Mouse (Mus musculus) MEL (cell line): ENCODE results near the gene Cldn13. TPM values are rescaled to one million over a fixed set of nuclear protein-coding genes. Genes with fewer than 3 reads are reported as not detected.
"Not testable (repeated sequence)": the region's sequence is repeated elsewhere in the genome, so short reads cannot be mapped to it uniquely, and the experiment has no call there.

Source experiments
- DNase-seq: peaks from one replicate; pipeline ENCODE4 v3.0.0; 2011; ENCODE audit warnings: low read depth, low spot score
- H3K27ac ChIP-seq: 2 replicates; pipeline ENCODE4 v1.5.1; 2012; ENCODE audit warnings: low read depth, mild to moderate bottlenecking, control low read depth, low read length, moderate library complexity; ENCODE audit not compliant: control insufficient read depth
- H3K27me3 ChIP-seq, 2 experiments: fragments of 150-350 bp in 1 of 2; sonication (generic) in 1 of 2; 2 replicates each; pipeline ENCODE4 v1.6.1; 2012; ENCODE audit warnings: low read length in 2 of 2, mild to moderate bottlenecking in 2 of 2, improper control_type of control experiment in 1 of 2, moderate library complexity in 1 of 2; ENCODE audit not compliant: insufficient read depth in 2 of 2, control insufficient read depth in 1 of 2
- H3K36me3 ChIP-seq, 2 experiments: 2 replicates each; pipeline ENCODE4 v1.6.1; 2012 to 2014; ENCODE audit warnings: low read length in 2 of 2, improper control_type of control experiment in 1 of 2, inconsistent platforms in 1 of 2, mild to moderate bottlenecking in 1 of 2; ENCODE audit not compliant: insufficient read depth in 2 of 2, control insufficient read depth in 1 of 2
- H3K4me1 ChIP-seq, 2 experiments: fragments of 150-350 bp in 1 of 2; sonication (generic) in 1 of 2; 2 replicates each; pipeline ENCODE4 v1.6.1; 2012; ENCODE audit warnings: low read length in 2 of 2, improper control_type of control experiment in 1 of 2, mild to moderate bottlenecking in 1 of 2; ENCODE audit not compliant: insufficient read depth in 2 of 2, control insufficient read depth in 1 of 2
- H3K4me3 ChIP-seq, 2 experiments: fragments of 150-350 bp in 1 of 2; sonication (generic) in 1 of 2; 2 replicates each; pipeline ENCODE4 v1.5.1; 2012; ENCODE audit warnings: low read depth in 2 of 2, low read length in 2 of 2, mild to moderate bottlenecking in 2 of 2, moderate library complexity in 2 of 2, control low read depth in 1 of 2, improper control_type of control experiment in 1 of 2; ENCODE audit not compliant: control insufficient read depth in 1 of 2, insufficient read depth in 1 of 2
- H3K79me2 ChIP-seq: 2 replicates; pipeline ENCODE4 v1.6.1; 2012; ENCODE audit warnings: mild to moderate bottlenecking, low read length, moderate library complexity; ENCODE audit not compliant: control insufficient read depth, poor library complexity, insufficient read depth
- H3K9ac ChIP-seq: 2 replicates; pipeline ENCODE4 v1.6.1; 2012; ENCODE audit warnings: low read depth, mild to moderate bottlenecking, control low read depth, low read length, moderate library complexity; ENCODE audit not compliant: control insufficient read depth, poor library complexity, severe bottlenecking
- H3K9me3 ChIP-seq: fragments of 150-350 bp; sonication (generic); replicated peaks from 2 replicates; pipeline ENCODE4 v1.6.1; 2012; ENCODE audit warnings: mild to moderate bottlenecking, low read length, improper control_type of control experiment, moderate library complexity; ENCODE audit not compliant: insufficient read depth
- CTCF ChIP-seq, 3 experiments: IDR thresholded peaks in 2 of 3; conservative IDR thresholded peaks in 1 of 3; 2 replicates each; pipeline ENCODE4 v1.5.1; 2011 to 2012; ENCODE audit warnings: low read length in 3 of 3, low read depth in 2 of 3, mild to moderate bottlenecking in 2 of 3, improper control_type of control experiment in 1 of 3, inconsistent platforms in 1 of 3, mixed read lengths in 1 of 3, moderate library complexity in 1 of 3; ENCODE audit not compliant: control insufficient read depth in 1 of 3, insufficient read depth in 1 of 3, poor library complexity in 1 of 3, severe bottlenecking in 1 of 3
- ELF1 ChIP-seq: IDR thresholded peaks from 2 replicates; pipeline ENCODE4 v1.6.1; 2014; ENCODE audit warnings: low read depth, mild to moderate bottlenecking, inconsistent platforms, low read length, improper control_type of control experiment, moderate library complexity
- EP300 ChIP-seq, 2 experiments: IDR thresholded peaks; 2 replicates each; pipeline ENCODE4 v1.6.1; 2011; ENCODE audit warnings: improper control_type of control experiment in 2 of 2, low read length in 2 of 2, low read depth in 1 of 2, mild to moderate bottlenecking in 1 of 2
- GABPA ChIP-seq: IDR thresholded peaks from 2 replicates; pipeline ENCODE4 v1.6.1; 2012; ENCODE audit warnings: low read depth, mild to moderate bottlenecking, inconsistent platforms, low read length, improper control_type of control experiment, moderate library complexity
- JUND ChIP-seq: IDR thresholded peaks from 2 replicates; pipeline ENCODE4 v1.6.1; 2011; ENCODE audit warnings: low read depth, mild to moderate bottlenecking, improper control_type of control experiment, low read length
- MEF2A ChIP-seq: IDR thresholded peaks from 2 replicates; pipeline ENCODE4 v1.6.1; 2014; ENCODE audit warnings: low read depth, mild to moderate bottlenecking, inconsistent platforms, low read length, improper control_type of control experiment; ENCODE audit not compliant: poor library complexity, insufficient replicate concordance, severe bottlenecking; ENCODE audit errors: extremely low read depth
- NELFE ChIP-seq: IDR thresholded peaks from 2 replicates; pipeline ENCODE4 v1.6.1; 2011; ENCODE audit warnings: low read depth, low read length, improper control_type of control experiment
- NRF1 ChIP-seq: IDR thresholded peaks from 2 replicates; pipeline ENCODE4 v1.6.1; 2014; ENCODE audit warnings: low read depth, mild to moderate bottlenecking, inconsistent platforms, low read length, improper control_type of control experiment, moderate library complexity; ENCODE audit not compliant: poor library complexity, insufficient read depth, severe bottlenecking
- POLR2A ChIP-seq, 2 experiments: IDR thresholded peaks; 2 replicates each; pipeline ENCODE4 v1.6.1; 2011 to 2012; ENCODE audit warnings: low read length in 2 of 2, mild to moderate bottlenecking in 2 of 2, control low read depth in 1 of 2, improper control_type of control experiment in 1 of 2, low read depth in 1 of 2, moderate library complexity in 1 of 2; ENCODE audit not compliant: control insufficient read depth in 1 of 2, insufficient read depth in 1 of 2, poor library complexity in 1 of 2
- RAD21 ChIP-seq: IDR thresholded peaks from 2 replicates; pipeline ENCODE4 v1.6.1; 2011; ENCODE audit warnings: mild to moderate bottlenecking, low read depth, low read length, improper control_type of control experiment
- SMC3 ChIP-seq: IDR thresholded peaks from 2 replicates; pipeline ENCODE4 v1.6.1; 2011; ENCODE audit warnings: low read depth, low read length, improper control_type of control experiment
- TAL1 ChIP-seq: IDR thresholded peaks from 2 replicates; pipeline ENCODE4 v1.6.1; 2012; ENCODE audit warnings: mild to moderate bottlenecking, inconsistent platforms, low read length, moderate library complexity, mixed read lengths
- TBP ChIP-seq: IDR thresholded peaks from 2 replicates; pipeline ENCODE4 v1.8.0; 2011; ENCODE audit warnings: low read depth, low read length, improper control_type of control experiment
- TCF12 ChIP-seq: IDR thresholded peaks from 2 replicates; pipeline ENCODE4 v1.6.1; 2014; ENCODE audit warnings: low read depth, mild to moderate bottlenecking, inconsistent platforms, low read length, improper control_type of control experiment, moderate library complexity
- USF2 ChIP-seq, 2 experiments: IDR thresholded peaks; 2 replicates each; pipeline ENCODE4 v1.6.1; 2011 to 2012; ENCODE audit warnings: improper control_type of control experiment in 2 of 2, low read length in 2 of 2, borderline replicate concordance in 1 of 2, inconsistent platforms in 1 of 2, low read depth in 1 of 2, mild to moderate bottlenecking in 1 of 2; ENCODE audit not compliant: insufficient read depth in 1 of 2
- polyA plus RNA-seq, 2 experiments: library from polyadenylated mRNA; stranded (reverse) in 1 of 2; unstranded in 1 of 2; fragments of >175 nt in 1 of 2; fragments of >200 nt in 1 of 2; gene quantifications; 2 replicates each; pipeline versions ENCODE4 v1.2.1 to v1.2.4; 2012; ENCODE audit warnings: low replicate concordance in 2 of 2, low read depth in 1 of 2; ENCODE audit not compliant: insufficient read length in 2 of 2, insufficient read depth in 1 of 2, missing spikeins in 1 of 2
- total RNA-seq: library from RNA; depleted of rRNA; stranded (reverse); fragments of 300-350 nt; gene quantifications from 2 replicates; pipeline ENCODE4 v1.2.3, GENCODE M21; 2012; rRNA removed

The Cldn13 gene
- total RNA-seq = 5.4 and 13.1 TPM in 2 replicates
- 1 to 10 TPM in 1 of 2 experiments, not detected in 1; 5.7 TPM for polyA plus RNA-seq

- Histone ChIP-seq H3K9ac (peak within 1 kb of the TSS; percentile 36), H3K4me3 (peak within 1 kb of the TSS; percentile 19 to 26), H3K9me3 (no peaks in the 10 kb centered on the region), H3K4me1 (peaks cover 26 to 56% of the 10 kb centered on the region in 2 experiments), H3K36me3 (peaks cover 0 to 39% of the 10 kb centered on the region in 2 experiments; a peak in 2 of 4 replicates), H3K79me2 (no peaks in the 10 kb centered on the region), H3K27me3 (no peaks in the 10 kb centered on the region), H3K27ac (peak within 1 kb of the TSS; percentile 50)
- peak; percentile 87 for DNase-seq
- TF ChIP-seq ELF1 (0 out of 2 replicates have a peak, but pooled peaks have one; percentile 20), JUND (no peak), RAD21 (no peak), USF2 (IDR thresholded peaks at IDR 0.05; ENCODE audit: borderline replicate concordance in 1 of 2, insufficient read depth in 1 of 2, low read depth in 1 of 2, low read length in 2 of 2) (no peak), NELFE (0 out of 2 replicates have a peak, but pooled peaks have one; percentile 27), MEF2A (no peak), POLR2A (IDR thresholded peaks at IDR 0.05; ENCODE audit: control insufficient read depth in 1 of 2, insufficient read depth in 1 of 2, low read depth in 1 of 2, low read length in 2 of 2, poor library complexity in 1 of 2) (peak in 1 of 2 experiments; percentile 54; a peak in 1 of 4 replicates), TBP (0 out of 2 replicates have a peak, but pooled peaks have one; percentile 36), EP300 (IDR thresholded peaks at IDR 0.05; ENCODE audit: low read depth in 1 of 2, low read length in 2 of 2) (peak in 1 of 2 experiments; percentile 71; a peak in 2 of 4 replicates), TCF12 (peak; percentile 68), NRF1 (peak; percentile 64), TAL1 (peak; percentile 71), GABPA (no peak), CTCF (IDR thresholded peaks at IDR 0.05 in 2 of 3, conservative IDR thresholded peaks at IDR 0.05 in 1 of 3; ENCODE audit: control insufficient read depth in 1 of 3, insufficient read depth in 1 of 3, low read depth in 2 of 3, low read length in 3 of 3, poor library complexity in 1 of 3, severe bottlenecking in 1 of 3) (no peak)
Measured at GRCm38 (mm10) chr5:134915311-134915710, at the start of gene Cldn13. Gene Cldn13, minus strand, starts transcription at chr5:134915526.

GRCm38 (mm10) chr5:134964655-134965054 is 49.3 kb upstream of the Cldn13 start:
- not testable (repeated sequence) for H3K9me3 ChIP-seq, H3K4me1 ChIP-seq, H3K4me3 ChIP-seq, H3K36me3 ChIP-seq, DNase-seq, H3K79me2 ChIP-seq, H3K9ac ChIP-seq, H3K27me3 ChIP-seq, H3K27ac ChIP-seq
- TF ChIP-seq CTCF (IDR thresholded peaks at IDR 0.05 in 2 of 3, conservative IDR thresholded peaks at IDR 0.05 in 1 of 3; ENCODE audit: control insufficient read depth in 1 of 3, insufficient read depth in 1 of 3, low read depth in 2 of 3, low read length in 3 of 3, poor library complexity in 1 of 3, severe bottlenecking in 1 of 3) (peak in 1 of 3 experiments; percentile 26; a peak in 2 of 6 replicates), RAD21 (peak; percentile 15), SMC3 (0 out of 2 replicates have a peak, but pooled peaks have one; percentile 5)
